Mouse (Mus musculus) liver, adult 2 months (tissue): ENCODE data around the gene Prkcd. TPM values are rescaled to one million over a fixed set of nuclear protein-coding genes. Genes with fewer than 3 reads are reported as not detected.

Experiments
- DNase-seq: peaks from one replicate; pipeline ENCODE4 v3.0.0-alpha.2; 2011; ENCODE audit warnings: low read depth, low spot score; ENCODE audit errors: extremely low read depth
- H3K27ac ChIP-seq: fragments of 200-500 bp; replicated peaks from 2 replicates; pipeline ENCODE4 v1.5.1; 2012; ENCODE audit warnings: low read depth, mild to moderate bottlenecking, control low read depth, inconsistent platforms, low read length; ENCODE audit not compliant: insufficient read depth
- H3K27me3 ChIP-seq: fragments of 200-500 bp; 2 replicates; pipeline ENCODE4 v1.6.1; 2012; ENCODE audit warnings: mild to moderate bottlenecking, moderate library complexity, low read length, inconsistent platforms; ENCODE audit not compliant: control insufficient read depth, insufficient read depth
- H3K36me3 ChIP-seq: fragments of 200-500 bp; 2 replicates; pipeline ENCODE4 v1.6.1; 2012; ENCODE audit warnings: low read length, inconsistent platforms; ENCODE audit not compliant: control insufficient read depth, insufficient read depth
- H3K4me1 ChIP-seq: fragments of 200-500 bp; 2 replicates; pipeline ENCODE4 v1.6.1; 2011; ENCODE audit warnings: low read length; ENCODE audit not compliant: control insufficient read depth, insufficient read depth
- H3K4me3 ChIP-seq: fragments of 200-500 bp; 2 replicates; pipeline ENCODE4 v1.5.1; 2011; ENCODE audit warnings: low read depth, mild to moderate bottlenecking, control low read depth, low read length, moderate library complexity; ENCODE audit not compliant: insufficient read depth
- H3K79me2 ChIP-seq: fragments of 200-500 bp; 2 replicates; pipeline ENCODE4 v1.6.1; 2012; ENCODE audit warnings: inconsistent platforms, mild to moderate bottlenecking, low read length, moderate library complexity; ENCODE audit not compliant: control insufficient read depth, insufficient read depth
- H3K9ac ChIP-seq: fragments of 200-500 bp; 2 replicates; pipeline ENCODE4 v1.6.1; 2012; ENCODE audit warnings: low read depth, mild to moderate bottlenecking, control low read depth, inconsistent platforms, low read length
- CTCF ChIP-seq: fragments of 200-500 bp; IDR thresholded peaks from 2 replicates; pipeline ENCODE4 v1.5.1; 2011; ENCODE audit warnings: low read depth, low read length, control low read depth
- POLR2A ChIP-seq: fragments of 200-500 bp; IDR thresholded peaks from 2 replicates; pipeline ENCODE4 v1.6.1; 2011; ENCODE audit warnings: low read length, control low read depth; ENCODE audit not compliant: insufficient read depth; ENCODE audit errors: extremely low read depth
- WGBS: fragments of 180-500 bp; shearing (Covaris S2); methylation state at CpG from one replicate; pipeline ENCODE4 v1.1.7; 2018; 5-methylcytosine and 5-hydroxymethylcytosine counted together
- polyA plus RNA-seq: library from polyadenylated mRNA; depleted of rRNA; stranded (reverse); fragments of >200 nt; gene quantifications from 2 replicates; pipeline ENCODE4 v1.2.3, GENCODE M21; 2012
- total RNA-seq: library from RNA; depleted of rRNA; stranded (reverse); fragments of >200 nt; gene quantifications from 2 replicates; pipeline ENCODE4 v1.2.3, GENCODE M21; 2014

Prkcd gene
- total and polyA plus RNA-seq, 2 experiments: 7.7 to 14.9 TPM

DNA sequence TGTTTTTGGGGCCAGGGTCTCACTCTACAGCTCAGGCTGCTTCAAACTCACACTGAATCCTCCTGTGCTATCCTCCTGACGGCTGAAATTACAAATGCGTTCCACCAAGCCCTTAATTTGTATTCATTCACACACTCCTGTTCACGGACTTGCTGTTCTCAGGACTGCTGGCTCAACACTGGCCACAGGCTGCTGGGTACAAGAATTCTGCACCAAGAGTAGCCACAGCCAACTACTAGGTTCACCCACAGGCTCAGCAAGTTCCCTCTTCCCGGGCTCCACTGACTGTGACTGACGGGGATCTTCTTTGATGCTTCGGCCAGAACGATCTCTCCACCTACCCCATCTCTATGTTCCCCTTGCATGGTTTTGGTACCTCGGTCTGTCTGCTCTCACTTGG, 23.7 kb upstream of the Prkcd start:
- Histone ChIP-seq H3K27me3 (no peaks in the 10 kb centered on the region), H3K4me3 (no peak overlapping the region), H3K9ac (no peak overlapping the region), H3K36me3 (no peaks in the 10 kb centered on the region), H3K4me1 (peaks cover 2% of the 10 kb centered on the region), H3K79me2 (no peaks in the 10 kb centered on the region), H3K27ac (no peak overlapping the region)
- 92% methylated on average over 8 of the region's 8 CpGs for WGBS
- TF ChIP-seq CTCF: no peak
- no peak for TF ChIP-seq POLR2A
- DNase-seq: no peak

DNA sequence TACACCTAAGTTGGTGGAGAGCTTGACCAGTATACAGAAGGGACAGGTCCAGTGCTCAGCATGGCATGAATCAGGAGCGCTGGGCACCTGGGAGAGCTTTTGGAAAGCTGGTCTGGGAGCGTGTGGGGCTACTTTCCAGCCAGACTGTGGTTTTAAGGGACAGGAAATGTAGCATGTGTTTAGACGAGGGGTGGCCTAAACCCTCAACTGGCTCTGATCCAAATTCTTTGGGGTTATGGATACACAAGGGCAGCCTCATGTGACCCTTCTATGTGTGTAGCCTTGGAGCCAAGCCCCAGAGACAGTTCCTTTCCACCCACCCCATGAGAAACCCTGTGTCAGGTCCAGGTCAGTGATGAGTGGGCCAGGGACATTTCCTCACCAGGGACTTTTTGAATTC, 22.5 kb upstream of the Prkcd start:
- Histone ChIP-seq H3K4me3 (no peak overlapping the region), H3K27ac (no peak overlapping the region), H3K79me2 (no peaks in the 10 kb centered on the region), H3K9ac (no peak overlapping the region), H3K36me3 (no peaks in the 10 kb centered on the region), H3K27me3 (no peaks in the 10 kb centered on the region), H3K4me1 (no peaks in the 10 kb centered on the region)
- 73% methylated on average over 3 of the region's 3 CpGs for WGBS
- TF ChIP-seq CTCF: no peak
- DNase-seq: no peak

DNA sequence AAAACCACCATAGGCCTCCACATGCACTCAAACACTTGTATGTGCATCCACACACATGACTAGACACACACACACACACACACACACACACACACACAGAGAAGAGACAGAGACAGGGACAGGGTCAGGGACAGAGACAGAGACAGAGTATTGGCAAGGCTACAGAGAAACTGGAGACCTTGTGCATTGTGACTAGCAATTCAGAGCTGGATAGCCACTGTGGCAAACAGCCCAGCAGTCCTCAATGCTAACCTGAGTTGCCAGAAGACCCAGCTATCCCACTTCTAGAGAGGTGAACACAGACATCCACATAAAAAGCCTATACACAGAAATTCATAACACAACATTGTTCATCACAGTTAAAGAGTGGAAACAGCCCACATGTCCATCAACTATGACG, 20.5 kb upstream of the Prkcd start:
- H3K9ac ChIP-seq: no peak overlapping the region
- DNase-seq: no peak
- WGBS: 79% methylated on average over 1 of the region's 1 CpGs
- no peaks in the 10 kb centered on the region for H3K27me3 ChIP-seq
- H3K79me2 ChIP-seq: no peaks in the 10 kb centered on the region
- no peak overlapping the region for H3K4me3 ChIP-seq
- H3K27ac ChIP-seq: no peak overlapping the region
- no peaks in the 10 kb centered on the region for H3K4me1 ChIP-seq
- TF ChIP-seq CTCF (no peak), POLR2A (no peak)
- H3K36me3 ChIP-seq: no peaks in the 10 kb centered on the region

DNA sequence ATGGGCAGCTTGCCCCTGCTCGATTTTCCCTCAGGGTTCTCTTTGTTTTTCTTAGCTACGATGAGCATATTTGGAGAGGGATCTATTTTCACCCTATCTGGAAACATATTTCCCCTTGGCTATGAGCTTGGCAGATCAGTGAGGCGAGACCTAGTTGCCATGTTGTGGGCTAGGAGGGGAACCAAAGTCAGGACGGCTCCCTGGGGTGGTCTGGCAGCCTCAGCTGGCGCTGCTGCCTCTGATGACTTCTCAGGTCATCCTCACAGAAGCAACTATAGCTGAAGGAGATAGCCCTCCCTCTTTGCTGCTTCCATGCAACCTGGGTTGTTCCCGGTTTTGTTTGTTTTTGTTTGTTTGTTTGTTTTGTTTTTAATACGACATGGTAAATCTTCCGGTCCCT, 19.1 kb upstream of the Prkcd start:
- no peaks in the 10 kb centered on the region for H3K27me3 ChIP-seq
- no peaks in the 10 kb centered on the region for H3K36me3 ChIP-seq
- TF ChIP-seq CTCF (no peak), POLR2A (no peak)
- no peak overlapping the region for H3K27ac ChIP-seq
- H3K4me1 ChIP-seq: no peaks in the 10 kb centered on the region
- DNase-seq: no peak
- H3K9ac ChIP-seq: no peak overlapping the region
- WGBS: 74% methylated on average over 8 of the region's 8 CpGs
- H3K79me2 ChIP-seq: no peaks in the 10 kb centered on the region
- no peak overlapping the region for H3K4me3 ChIP-seq

DNA sequence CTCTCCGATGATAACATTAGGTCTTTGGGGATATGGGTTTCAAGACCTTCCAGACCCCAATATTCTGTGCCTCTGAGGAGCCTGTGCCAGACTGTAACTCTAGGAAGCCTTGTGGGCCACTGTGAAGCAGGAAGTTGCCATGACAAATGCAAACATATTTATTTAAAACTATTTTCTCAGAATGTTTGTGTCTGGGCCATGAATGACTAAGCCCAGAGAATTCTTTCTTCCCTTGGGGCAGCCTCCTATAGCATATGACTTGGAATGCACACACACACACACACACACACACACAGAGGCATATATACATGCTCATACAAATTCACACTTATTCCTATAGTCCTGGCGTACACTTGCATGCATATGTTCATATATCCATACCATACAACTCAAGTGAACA, 18.0 kb upstream of the Prkcd start:
- Histone ChIP-seq H3K4me1 (no peaks in the 10 kb centered on the region), H3K36me3 (no peaks in the 10 kb centered on the region), H3K4me3 (no peak overlapping the region), H3K79me2 (no peaks in the 10 kb centered on the region), H3K27ac (no peak overlapping the region), H3K9ac (no peak overlapping the region), H3K27me3 (no peaks in the 10 kb centered on the region)
- WGBS: 98% methylated on average over 2 of the region's 2 CpGs
- no peak for DNase-seq
- TF ChIP-seq CTCF (no peak), POLR2A (no peak)

DNA sequence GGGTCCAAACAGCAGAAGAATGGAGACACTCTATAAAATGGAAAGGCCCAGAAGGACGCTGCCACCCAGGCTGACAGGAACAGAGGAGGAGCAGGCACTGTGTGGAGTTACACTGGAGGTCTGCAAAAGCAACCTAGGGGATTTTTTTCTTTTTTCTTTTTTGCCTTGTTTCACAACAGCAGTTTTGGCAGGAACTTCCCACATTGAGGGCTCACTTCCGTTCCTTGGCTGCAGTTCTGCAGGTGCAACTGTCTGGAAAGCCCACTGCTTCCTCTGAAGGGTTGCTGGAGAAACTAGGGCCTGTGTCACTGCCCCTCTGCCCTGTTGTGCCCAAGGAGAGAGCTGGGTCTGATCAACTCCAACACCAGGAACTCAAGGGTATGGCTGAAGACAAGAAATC, 15.7 kb upstream of the Prkcd start:
- WGBS: 67% methylated on average over 2 of the region's 2 CpGs
- Histone ChIP-seq H3K4me3 (no peak overlapping the region), H3K4me1 (no peaks in the 10 kb centered on the region), H3K9ac (no peak overlapping the region), H3K36me3 (no peaks in the 10 kb centered on the region), H3K27me3 (no peaks in the 10 kb centered on the region), H3K79me2 (no peaks in the 10 kb centered on the region), H3K27ac (no peak overlapping the region)
- no peak for DNase-seq
- no peak for TF ChIP-seq POLR2A
- TF ChIP-seq CTCF: no peak
